Mouse (Mus musculus) kidney, postnatal 14 days (tissue): ENCODE data around the gene Zscan4b.
"Not testable (repeated sequence)": the region's sequence is repeated elsewhere in the genome, so short reads cannot be mapped to it uniquely, and the experiment has no call there.

ENCODE experiments used
- DNase-seq: peaks from one replicate; pipeline ENCODE4 v3.0.0; 2022; ENCODE audit warnings: mixed read lengths

The Zscan4b gene

DNA sequence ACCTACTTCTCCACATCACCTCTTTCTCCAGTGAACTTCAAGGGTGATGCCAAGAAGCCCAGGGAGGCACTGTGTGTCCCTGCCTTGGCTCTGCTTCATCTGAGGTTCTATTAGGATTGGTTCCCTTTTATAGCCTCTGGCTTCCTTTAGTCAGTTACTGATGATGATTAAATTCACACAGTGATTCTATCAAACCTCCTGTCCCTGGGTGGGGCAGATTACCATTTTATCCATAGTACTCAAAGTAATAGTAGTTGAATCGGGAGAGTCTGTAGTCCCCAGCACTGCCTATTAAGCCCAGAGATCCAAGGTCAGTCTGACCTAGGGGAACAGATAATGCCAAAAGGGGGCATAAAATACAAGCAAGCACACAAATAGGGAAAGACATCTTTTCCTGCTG lies at the start of gene Zscan4b:
Gene Zscan4b, minus strand, starts transcription at position 101 of the 400 bp plus-strand sequence.
- not testable (repeated sequence) for DNase-seq
